ENCODE assay signal across 15 mouse cellular contexts in the genomic region with DNA sequence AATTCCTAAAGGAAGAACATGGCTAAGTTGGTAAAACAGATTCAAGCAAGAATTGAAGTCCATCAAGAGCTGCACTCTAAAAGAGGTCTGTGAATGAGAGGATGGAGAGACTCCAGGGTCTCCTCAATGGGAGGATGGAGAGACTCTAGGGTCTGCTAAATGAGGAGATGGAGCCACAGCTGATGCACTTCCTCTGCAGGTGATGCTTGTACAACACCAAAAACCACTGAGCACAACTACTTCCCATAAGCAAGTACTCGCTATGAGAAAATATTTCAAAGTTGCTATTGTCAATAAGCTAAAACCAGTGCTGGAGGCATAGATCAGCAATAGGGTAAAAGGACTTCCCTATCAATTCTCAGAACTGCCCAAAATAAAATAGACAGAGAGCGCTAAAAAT.
"Had no signal": no experiment of that assay in that cellular context is flagged by ENCODE, and none has a peak within 500 bp of the region (broad histone marks: within the 10 kb centered on the region; RNA-seq: fewer than 3 reads in every experiment).

No protein-coding gene starts in this region.

- ATAC-seq: hindbrain, embryonic 16.5 days; intestine, embryonic 16.5 days; liver, embryonic 12.5 days had no signal

- DNase-seq: gastrocnemius, postnatal 14 days; gastrocnemius, postnatal 36 days; heart, adult 11 months; heart, adult 2 months; heart, postnatal 10 days; heart, postnatal 4 days; kidney, adult 11 months; kidney, adult 8-10 months; kidney, postnatal 10 days; kidney, postnatal 25 days; kidney, postnatal 4 days; left cerebral cortex, postnatal 4 days had no signal
